Mouse (Mus musculus) ES-Bruce4 (cell line): ENCODE data around the gene Gm21988.

Experiments
- CTCF ChIP-seq: IDR thresholded peaks from one replicate; pipeline ENCODE4 v1.8.1; 2011; ENCODE audit warnings: low read depth, low read length
- EP300 ChIP-seq: IDR thresholded peaks from 2 replicates; pipeline ENCODE4 v1.6.1; 2011; ENCODE audit warnings: low read depth, low read length; ENCODE audit not compliant: insufficient read depth
- POLR2A ChIP-seq: IDR thresholded peaks from one replicate; pipeline ENCODE4 v1.8.1; 2011; ENCODE audit warnings: low read length; ENCODE audit not compliant: insufficient read depth

GRCm38 (mm10) chr11:70230239-70230727 is 9.3 kb downstream of the Gm21988 start:
- TF ChIP-seq CTCF (peak; percentile 96), POLR2A (no peak), EP300 (0 out of 2 replicates have a peak, but pooled peaks have one; percentile 21)
